Mouse (Mus musculus) cerebellum, adult 9-11 months (tissue): ENCODE results near the gene 1700024P04Rik.
A peak's percentile ranks its signal among the peaks of the same experiment; 100 is the strongest.

Experiments
- DNase-seq: peaks from one replicate; pipeline ENCODE4 v3.0.0; 2022

The 1700024P04Rik gene

GRCm38 (mm10) chr13:98963612-98964011 lies 20.8 kb downstream of the 1700024P04Rik start:
- no peak for DNase-seq

GRCm38 (mm10) chr13:98958177-98958576 lies 26.2 kb downstream of the 1700024P04Rik start:
- no peak for DNase-seq

- no peak for DNase-seq
Observed at GRCm38 (mm10) chr13:98956209-98956608, 28.2 kb downstream of the 1700024P04Rik start.

GRCm38 (mm10) chr13:98955676-98956075 lies 28.7 kb downstream of the 1700024P04Rik start:
- no peak for DNase-seq

GRCm38 (mm10) chr13:98955226-98955625 lies 29.1 kb downstream of the 1700024P04Rik start:
- no peak for DNase-seq

- DNase-seq = peak; percentile 14
Observed at GRCm38 (mm10) chr13:98953830-98954229, 30.5 kb downstream of the 1700024P04Rik start.

GRCm38 (mm10) chr13:98951951-98952350 lies 32.4 kb downstream of the 1700024P04Rik start:
- no peak for DNase-seq

GRCm38 (mm10) chr13:98948146-98948545 lies 36.2 kb downstream of the 1700024P04Rik start:
- DNase-seq = no peak

GRCm38 (mm10) chr13:98946434-98946833 lies 37.9 kb downstream of the 1700024P04Rik start:
- DNase-seq = no peak

- DNase-seq = no peak
Observed at GRCm38 (mm10) chr13:98945908-98946307, 38.5 kb downstream of the 1700024P04Rik start.

GRCm38 (mm10) chr13:98945381-98945780 lies 39.0 kb downstream of the 1700024P04Rik start:
- DNase-seq = no peak

- no peak for DNase-seq
Observed at GRCm38 (mm10) chr13:98944620-98945081, 39.7 kb downstream of the 1700024P04Rik start.

- DNase-seq = no peak
Observed at GRCm38 (mm10) chr13:98942360-98942759, 42.0 kb downstream of the 1700024P04Rik start.

GRCm38 (mm10) chr13:98941829-98942343 lies 42.5 kb downstream of the 1700024P04Rik start:
- DNase-seq = no peak

GRCm38 (mm10) chr13:98937108-98937507 lies 47.3 kb downstream of the 1700024P04Rik start:
- DNase-seq = no peak
